Mouse (Mus musculus) MEL (cell line): ENCODE data around the gene Rdh16. TPM values are rescaled to one million over a fixed set of nuclear protein-coding genes. Genes with fewer than 3 reads are reported as not detected.

ENCODE experiments used
- DNase-seq: peaks from one replicate; pipeline ENCODE4 v3.0.0; 2011; ENCODE audit warnings: low read depth, low spot score
- H3K27ac ChIP-seq: 2 replicates; pipeline ENCODE4 v1.5.1; 2012; ENCODE audit warnings: low read depth, mild to moderate bottlenecking, control low read depth, low read length, moderate library complexity; ENCODE audit not compliant: control insufficient read depth
- H3K27me3 ChIP-seq, 2 experiments: fragments of 150-350 bp in 1 of 2; sonication (generic) in 1 of 2; 2 replicates each; pipeline ENCODE4 v1.6.1; 2012; ENCODE audit warnings: low read length in 2 of 2, mild to moderate bottlenecking in 2 of 2, improper control_type of control experiment in 1 of 2, moderate library complexity in 1 of 2; ENCODE audit not compliant: insufficient read depth in 2 of 2, control insufficient read depth in 1 of 2
- H3K36me3 ChIP-seq, 2 experiments: 2 replicates each; pipeline ENCODE4 v1.6.1; 2012 to 2014; ENCODE audit warnings: low read length in 2 of 2, improper control_type of control experiment in 1 of 2, inconsistent platforms in 1 of 2, mild to moderate bottlenecking in 1 of 2; ENCODE audit not compliant: insufficient read depth in 2 of 2, control insufficient read depth in 1 of 2
- H3K4me1 ChIP-seq, 2 experiments: fragments of 150-350 bp in 1 of 2; sonication (generic) in 1 of 2; 2 replicates each; pipeline ENCODE4 v1.6.1; 2012; ENCODE audit warnings: low read length in 2 of 2, improper control_type of control experiment in 1 of 2, mild to moderate bottlenecking in 1 of 2; ENCODE audit not compliant: insufficient read depth in 2 of 2, control insufficient read depth in 1 of 2
- H3K4me3 ChIP-seq, 2 experiments: fragments of 150-350 bp in 1 of 2; sonication (generic) in 1 of 2; 2 replicates each; pipeline ENCODE4 v1.5.1; 2012; ENCODE audit warnings: low read depth in 2 of 2, low read length in 2 of 2, mild to moderate bottlenecking in 2 of 2, moderate library complexity in 2 of 2, control low read depth in 1 of 2, improper control_type of control experiment in 1 of 2; ENCODE audit not compliant: control insufficient read depth in 1 of 2, insufficient read depth in 1 of 2
- H3K79me2 ChIP-seq: 2 replicates; pipeline ENCODE4 v1.6.1; 2012; ENCODE audit warnings: mild to moderate bottlenecking, low read length, moderate library complexity; ENCODE audit not compliant: control insufficient read depth, poor library complexity, insufficient read depth
- H3K9ac ChIP-seq: 2 replicates; pipeline ENCODE4 v1.6.1; 2012; ENCODE audit warnings: low read depth, mild to moderate bottlenecking, control low read depth, low read length, moderate library complexity; ENCODE audit not compliant: control insufficient read depth, poor library complexity, severe bottlenecking
- H3K9me3 ChIP-seq: fragments of 150-350 bp; sonication (generic); replicated peaks from 2 replicates; pipeline ENCODE4 v1.6.1; 2012; ENCODE audit warnings: mild to moderate bottlenecking, low read length, improper control_type of control experiment, moderate library complexity; ENCODE audit not compliant: insufficient read depth
- CHD1 ChIP-seq: IDR thresholded peaks from 2 replicates; pipeline ENCODE4 v1.6.1; 2012; ENCODE audit warnings: low read depth, mild to moderate bottlenecking, inconsistent platforms, low read length, improper control_type of control experiment
- ETS1 ChIP-seq: IDR thresholded peaks from 2 replicates; pipeline ENCODE4 v1.6.1; 2012; ENCODE audit warnings: low read depth, mild to moderate bottlenecking, inconsistent platforms, low read length, improper control_type of control experiment, moderate library complexity
- HCFC1 ChIP-seq: IDR thresholded peaks from 2 replicates; pipeline ENCODE4 v1.6.1; 2012; ENCODE audit warnings: low read depth, mild to moderate bottlenecking, inconsistent platforms, low read length, improper control_type of control experiment, moderate library complexity
- JUND ChIP-seq: IDR thresholded peaks from 2 replicates; pipeline ENCODE4 v1.6.1; 2011; ENCODE audit warnings: low read depth, mild to moderate bottlenecking, improper control_type of control experiment, low read length
- MAZ ChIP-seq: IDR thresholded peaks from 2 replicates; pipeline ENCODE4 v1.6.1; 2012; ENCODE audit warnings: low read depth, mild to moderate bottlenecking, inconsistent platforms, low read length, improper control_type of control experiment
- MEF2A ChIP-seq: IDR thresholded peaks from 2 replicates; pipeline ENCODE4 v1.6.1; 2014; ENCODE audit warnings: low read depth, mild to moderate bottlenecking, inconsistent platforms, low read length, improper control_type of control experiment; ENCODE audit not compliant: poor library complexity, insufficient replicate concordance, severe bottlenecking; ENCODE audit errors: extremely low read depth
- MXI1 ChIP-seq: IDR thresholded peaks from 2 replicates; pipeline ENCODE4 v1.6.1; 2011; ENCODE audit warnings: mild to moderate bottlenecking, low read depth, low read length, improper control_type of control experiment
- MYB ChIP-seq: IDR thresholded peaks from 2 replicates; pipeline ENCODE4 v1.6.1; 2011; ENCODE audit warnings: mild to moderate bottlenecking, low read depth, low read length, improper control_type of control experiment
- MYC ChIP-seq: IDR thresholded peaks from 2 replicates; pipeline ENCODE4 v1.6.1; 2011; ENCODE audit warnings: low read depth, mild to moderate bottlenecking, low read length, improper control_type of control experiment, moderate library complexity
- NRF1 ChIP-seq: IDR thresholded peaks from 2 replicates; pipeline ENCODE4 v1.6.1; 2014; ENCODE audit warnings: low read depth, mild to moderate bottlenecking, inconsistent platforms, low read length, improper control_type of control experiment, moderate library complexity; ENCODE audit not compliant: poor library complexity, insufficient read depth, severe bottlenecking
- POLR2A ChIP-seq, 2 experiments: IDR thresholded peaks; 2 replicates each; pipeline ENCODE4 v1.6.1; 2011 to 2012; ENCODE audit warnings: low read length in 2 of 2, mild to moderate bottlenecking in 2 of 2, control low read depth in 1 of 2, improper control_type of control experiment in 1 of 2, low read depth in 1 of 2, moderate library complexity in 1 of 2; ENCODE audit not compliant: control insufficient read depth in 1 of 2, insufficient read depth in 1 of 2, poor library complexity in 1 of 2
- POLR2AphosphoS5 ChIP-seq: IDR thresholded peaks from 2 replicates; pipeline ENCODE4 v1.6.1; 2012; ENCODE audit warnings: low read depth, borderline replicate concordance, mild to moderate bottlenecking, inconsistent platforms, low read length, moderate library complexity, mixed read lengths
- RAD21 ChIP-seq: IDR thresholded peaks from 2 replicates; pipeline ENCODE4 v1.6.1; 2011; ENCODE audit warnings: mild to moderate bottlenecking, low read depth, low read length, improper control_type of control experiment
- TCF12 ChIP-seq: IDR thresholded peaks from 2 replicates; pipeline ENCODE4 v1.6.1; 2014; ENCODE audit warnings: low read depth, mild to moderate bottlenecking, inconsistent platforms, low read length, improper control_type of control experiment, moderate library complexity
- ZC3H11A ChIP-seq: IDR thresholded peaks from 2 replicates; pipeline ENCODE4 v1.6.1; 2012; ENCODE audit warnings: low read depth, mild to moderate bottlenecking, inconsistent platforms, low read length, improper control_type of control experiment
- ZKSCAN1 ChIP-seq: IDR thresholded peaks from 2 replicates; pipeline ENCODE4 v1.6.1; 2012; ENCODE audit warnings: low read depth, mild to moderate bottlenecking, inconsistent platforms, low read length, improper control_type of control experiment, moderate library complexity
- polyA plus RNA-seq, 2 experiments: library from polyadenylated mRNA; stranded (reverse) in 1 of 2; unstranded in 1 of 2; fragments of >175 nt in 1 of 2; fragments of >200 nt in 1 of 2; gene quantifications; 2 replicates each; pipeline versions ENCODE4 v1.2.1 to v1.2.4; 2012; ENCODE audit warnings: low replicate concordance in 2 of 2, low read depth in 1 of 2; ENCODE audit not compliant: insufficient read length in 2 of 2, insufficient read depth in 1 of 2, missing spikeins in 1 of 2
- total RNA-seq: library from RNA; depleted of rRNA; stranded (reverse); fragments of 300-350 nt; gene quantifications from 2 replicates; pipeline ENCODE4 v1.2.3, GENCODE M21; 2012

The Rdh16 gene
- total and polyA plus RNA-seq, 3 experiments, result not detected

GRCm38 (mm10) chr10:127801612-127802011 lies 660 bp downstream of the Rdh16 start:
- DNase-seq, result no peak
- H3K79me2 ChIP-seq, result no peaks in the 10 kb centered on the region
- no peak overlapping the region for H3K9ac ChIP-seq

GRCm38 (mm10) chr10:127802236-127802635 lies 1.3 kb downstream of the Rdh16 start:
- H3K9me3 ChIP-seq, result no peaks in the 10 kb centered on the region
- H3K27me3 ChIP-seq, result no peaks in the 10 kb centered on the region
- no peak overlapping the region for H3K9ac ChIP-seq
- no peak overlapping the region for H3K4me3 ChIP-seq
- H3K79me2 ChIP-seq, result no peaks in the 10 kb centered on the region
- H3K36me3 ChIP-seq, result no peaks in the 10 kb centered on the region
- no peaks in the 10 kb centered on the region for H3K4me1 ChIP-seq
- TF ChIP-seq POLR2A (IDR thresholded peaks at IDR 0.05; ENCODE audit: control insufficient read depth in 1 of 2, insufficient read depth in 1 of 2, low read depth in 1 of 2, low read length in 2 of 2, poor library complexity in 1 of 2), result no peak
- no peak for DNase-seq
- no peak overlapping the region for H3K27ac ChIP-seq

More at GRCm38 (mm10) chr10:127801612-127802011, 660 bp downstream of the Rdh16 start:
- no peaks in the 10 kb centered on the region for H3K9me3 ChIP-seq
- H3K4me1 ChIP-seq, result no peaks in the 10 kb centered on the region
- no peak overlapping the region for H3K4me3 ChIP-seq
- TF ChIP-seq MYC, result no peak
- no peak for TF ChIP-seq ZC3H11A
- TF ChIP-seq MAZ, result no peak
- no peak overlapping the region for H3K27ac ChIP-seq
- H3K27me3 ChIP-seq, result no peaks in the 10 kb centered on the region
- H3K36me3 ChIP-seq, result no peaks in the 10 kb centered on the region

GRCm38 (mm10) chr10:127804416-127804815 lies 3.5 kb downstream of the Rdh16 start:
- H3K36me3 ChIP-seq, result no peaks in the 10 kb centered on the region
- no peaks in the 10 kb centered on the region for H3K9me3 ChIP-seq
- no peak overlapping the region for H3K27ac ChIP-seq
- no peak overlapping the region for H3K4me3 ChIP-seq
- DNase-seq, result no peak
- no peaks in the 10 kb centered on the region for H3K4me1 ChIP-seq
- H3K9ac ChIP-seq, result no peak overlapping the region
- H3K27me3 ChIP-seq, result no peaks in the 10 kb centered on the region
- no peak for TF ChIP-seq HCFC1
- no peak for TF ChIP-seq TCF12
- TF ChIP-seq MEF2A, result no peak
- TF ChIP-seq MYC, result no peak
- TF ChIP-seq RAD21, result no peak
- TF ChIP-seq MYB, result no peak
- no peak for TF ChIP-seq ZKSCAN1
- TF ChIP-seq CHD1, result no peak
- no peak for TF ChIP-seq MXI1
- no peak for TF ChIP-seq JUND
- TF ChIP-seq NRF1, result no peak
- TF ChIP-seq POLR2AphosphoS5, result no peak
- TF ChIP-seq ETS1, result no peak
- TF ChIP-seq, all 39 proteins: peak for 0
- H3K79me2 ChIP-seq, result no peaks in the 10 kb centered on the region
